Mouse (Mus musculus) retina, embryonic 14.5 days (tissue): ENCODE data around the gene Ror2.

ENCODE experiments used
- DNase-seq: peaks from one replicate; pipeline ENCODE4 v3.0.0-alpha.2; 2015; ENCODE audit warnings: low spot score

The Ror2 gene

GRCm38 (mm10) chr13:53195951-53196677 is 89.8 kb downstream of the Ror2 start:
- no peak for DNase-seq

GRCm38 (mm10) chr13:53194306-53194705 is 91.6 kb downstream of the Ror2 start:
- no peak for DNase-seq

- DNase-seq = no peak
Observed at GRCm38 (mm10) chr13:53193713-53194112, 92.2 kb downstream of the Ror2 start.

- no peak for DNase-seq
Observed at GRCm38 (mm10) chr13:53192286-53192685, 93.6 kb downstream of the Ror2 start.

- DNase-seq = no peak
Observed at GRCm38 (mm10) chr13:53191657-53192056, 94.3 kb downstream of the Ror2 start.

GRCm38 (mm10) chr13:53188935-53189334 is 97.0 kb downstream of the Ror2 start:
- no peak for DNase-seq

GRCm38 (mm10) chr13:53184858-53185257 is 101.1 kb downstream of the Ror2 start:
- DNase-seq = no peak

GRCm38 (mm10) chr13:53184149-53184548 is 101.8 kb downstream of the Ror2 start:
- DNase-seq = no peak

GRCm38 (mm10) chr13:53183161-53183577 is 102.8 kb downstream of the Ror2 start:
- no peak for DNase-seq

GRCm38 (mm10) chr13:53178594-53178993 is 107.3 kb downstream of the Ror2 start:
- DNase-seq = peak; percentile 54

- no peak for DNase-seq
Observed at GRCm38 (mm10) chr13:53178171-53178570, 107.8 kb downstream of the Ror2 start.

GRCm38 (mm10) chr13:53177424-53177718 is 108.6 kb downstream of the Ror2 start:
- DNase-seq = no peak

- no peak for DNase-seq
Observed at GRCm38 (mm10) chr13:53176695-53177423, 109.1 kb downstream of the Ror2 start.

- no peak for DNase-seq
Observed at GRCm38 (mm10) chr13:53175041-53175440, 110.9 kb downstream of the Ror2 start.

- no peak for DNase-seq
Observed at GRCm38 (mm10) chr13:53163671-53164070, 122.3 kb downstream of the Ror2 start.

- no peak for DNase-seq
Observed at GRCm38 (mm10) chr13:53163060-53163459, 122.9 kb downstream of the Ror2 start.

GRCm38 (mm10) chr13:53159501-53159900 is 126.4 kb downstream of the Ror2 start:
- no peak for DNase-seq

GRCm38 (mm10) chr13:53158405-53159005 is 127.4 kb downstream of the Ror2 start:
- no peak for DNase-seq

GRCm38 (mm10) chr13:53156911-53157310 is 129.0 kb downstream of the Ror2 start:
- no peak for DNase-seq

GRCm38 (mm10) chr13:53156282-53156681 is 129.6 kb downstream of the Ror2 start:
- no peak for DNase-seq

GRCm38 (mm10) chr13:53145511-53145910 is 140.4 kb downstream of the Ror2 start:
- DNase-seq = no peak

- no peak for DNase-seq
Observed at GRCm38 (mm10) chr13:53143076-53143475, 142.8 kb downstream of the Ror2 start.

- no peak for DNase-seq
Observed at GRCm38 (mm10) chr13:53142268-53142667, 143.7 kb downstream of the Ror2 start.
